Mouse (Mus musculus): Measurements from ENCODE around the gene Pou3f4. TPM values are rescaled to one million over a fixed set of nuclear protein-coding genes. Genes with fewer than 3 reads are reported as not detected.
"Not testable (repeated sequence)": the region's sequence is repeated elsewhere in the genome, so short reads cannot be mapped to it uniquely, and the experiment has no call there.

Pou3f4 gene
- 10.4 and 11.2 TPM in 2 replicates for polyA plus RNA-seq (2012; rRNA removed)

- DNase-seq (ENCODE audit: extremely low spot score in 1 of 2, low spot score in 1 of 2) = peak; percentile 75 to 85
These were observed at the start of gene Pou3f4 for GRCm38 (mm10) chrX:110814151-110814571. Gene Pou3f4 (plus strand): TSS chrX:110814280.

- no peak for DNase-seq (ENCODE audit: extremely low spot score in 1 of 2, low spot score in 1 of 2)
These were observed 48.1 kb upstream of the Pou3f4 start for GRCm38 (mm10) chrX:110765939-110766338.

GRCm38 (mm10) chrX:110774807-110775206 is 39.3 kb upstream of the Pou3f4 start:
- DNase-seq (ENCODE audit: extremely low spot score in 1 of 2, low spot score in 1 of 2) = not testable (repeated sequence)

GRCm38 (mm10) chrX:110802502-110802901 is 11.6 kb upstream of the Pou3f4 start:
- DNase-seq (ENCODE audit: extremely low spot score in 1 of 2, low spot score in 1 of 2) = no peak

GRCm38 (mm10) chrX:110810001-110810578 is 4.0 kb upstream of the Pou3f4 start:
- DNase-seq (ENCODE audit: extremely low spot score in 1 of 2, low spot score in 1 of 2) = no peak

GRCm38 (mm10) chrX:110810753-110811506 is 3.1 kb upstream of the Pou3f4 start:
- DNase-seq (ENCODE audit: extremely low spot score in 1 of 2, low spot score in 1 of 2) = no peak

- DNase-seq (ENCODE audit: extremely low spot score in 1 of 2, low spot score in 1 of 2) = no peak
These were observed 2.0 kb upstream of the Pou3f4 start for GRCm38 (mm10) chrX:110812071-110812470.

GRCm38 (mm10) chrX:110813401-110813800 is 679 bp upstream of the Pou3f4 start:
- DNase-seq (ENCODE audit: extremely low spot score in 1 of 2, low spot score in 1 of 2) = no peak

- no peak for DNase-seq (ENCODE audit: extremely low spot score in 1 of 2, low spot score in 1 of 2)
These were observed 790 bp downstream of the Pou3f4 start for GRCm38 (mm10) chrX:110814592-110815548.

GRCm38 (mm10) chrX:110815549-110815930 is 1.5 kb downstream of the Pou3f4 start:
- DNase-seq (ENCODE audit: extremely low spot score in 1 of 2, low spot score in 1 of 2) = no peak

GRCm38 (mm10) chrX:110816609-110817008 is 2.5 kb downstream of the Pou3f4 start:
- no peak for DNase-seq (ENCODE audit: extremely low spot score in 1 of 2, low spot score in 1 of 2)

- DNase-seq (ENCODE audit: extremely low spot score in 1 of 2, low spot score in 1 of 2) = no peak
These were observed 3.1 kb downstream of the Pou3f4 start for GRCm38 (mm10) chrX:110817211-110817610.

GRCm38 (mm10) chrX:110837450-110837849 is 23.4 kb downstream of the Pou3f4 start:
- DNase-seq (ENCODE audit: extremely low spot score in 1 of 2, low spot score in 1 of 2) = no peak

- DNase-seq (ENCODE audit: extremely low spot score in 1 of 2, low spot score in 1 of 2) = no peak
These were observed 37.2 kb downstream of the Pou3f4 start for GRCm38 (mm10) chrX:110851300-110851699.
